Mouse (Mus musculus): ENCODE measurements around the gene Ccdc126. TPM values are rescaled to one million over a fixed set of nuclear protein-coding genes. Genes with fewer than 3 reads are reported as not detected.

Ccdc126 gene
- total RNA-seq, 2 experiments from 2014 or later: 10.7 to 12.0 TPM

DNA sequence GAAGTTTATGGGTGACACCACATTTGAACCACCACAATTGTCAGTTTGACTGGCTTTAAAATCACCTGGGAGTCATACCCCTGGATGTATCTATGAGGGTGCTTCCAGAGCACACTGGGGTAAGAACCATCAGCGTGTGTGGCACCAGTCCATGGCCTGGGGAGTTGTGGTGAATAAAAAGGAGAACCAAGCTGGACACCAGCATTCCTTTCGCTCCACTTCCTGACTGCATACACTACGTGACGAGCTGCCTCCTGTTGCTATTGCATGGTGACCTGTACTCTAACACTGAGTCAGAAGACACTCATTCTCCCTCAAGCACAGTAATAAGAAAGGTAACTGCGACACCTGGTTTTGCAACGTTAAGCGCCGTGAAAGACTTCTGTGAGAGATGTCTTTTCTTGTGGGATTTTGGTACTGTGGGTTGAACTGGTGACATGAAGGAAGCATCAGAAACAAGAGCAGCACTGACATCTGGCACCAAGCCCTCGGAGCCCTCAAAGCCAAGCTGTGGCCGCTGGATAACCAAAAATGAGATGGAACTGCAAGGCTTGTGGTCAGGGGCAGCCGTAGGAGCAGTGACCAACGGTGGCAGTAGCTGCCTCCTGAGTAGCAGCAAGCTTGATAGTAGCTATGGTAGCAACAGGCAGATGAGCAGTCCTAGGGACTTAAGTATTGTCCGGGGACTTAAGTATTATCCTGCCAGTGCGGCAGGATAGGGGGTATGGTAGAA, 24.8 kb downstream of the Ccdc126 start:
- DNase-seq (ENCODE audit: low spot score in 2 of 2): no peak

DNA sequence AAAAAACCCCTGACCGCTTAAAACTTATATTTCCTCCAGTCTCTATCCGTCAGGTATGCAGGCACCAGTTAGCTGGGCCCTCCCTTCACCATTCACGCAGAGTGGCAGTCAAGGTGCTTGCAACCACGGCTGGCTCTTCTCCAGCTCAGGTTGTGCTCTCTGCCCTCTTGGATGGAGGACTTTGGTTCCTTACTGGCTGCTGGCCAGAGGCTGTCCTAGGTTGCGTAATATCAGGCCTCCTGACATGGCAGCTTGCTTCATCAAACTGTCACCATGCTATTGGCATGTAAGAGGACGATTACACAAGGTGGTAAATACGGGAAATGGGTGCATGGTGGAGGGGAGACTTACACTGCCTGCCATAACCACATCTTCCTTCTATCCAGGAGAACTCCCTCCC, 30.8 kb downstream of the Ccdc126 start:
- no peak for DNase-seq (ENCODE audit: low spot score in 2 of 2)

DNA sequence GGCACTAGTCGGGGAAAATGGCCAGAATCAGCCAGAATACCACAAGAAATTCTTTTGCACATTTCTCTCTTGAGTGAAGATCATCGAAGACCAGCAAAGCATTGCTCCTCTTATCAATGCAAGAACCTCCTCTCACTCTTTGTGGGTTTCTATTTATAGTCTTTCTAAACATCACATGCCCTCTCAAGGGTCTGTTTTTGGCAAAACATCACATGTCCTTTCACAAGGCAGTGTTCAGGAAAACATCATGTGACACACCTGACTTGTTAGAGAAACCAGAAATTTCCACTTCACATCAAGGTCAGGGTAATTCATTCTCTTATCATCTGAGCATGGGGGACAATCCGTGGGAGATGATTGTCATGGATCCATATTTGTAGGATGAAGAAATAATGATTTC, 35.5 kb downstream of the Ccdc126 start:
- no peak for DNase-seq (ENCODE audit: low spot score in 2 of 2)

GRCm38 (mm10) chr6:49355171-49355570, 36.1 kb downstream of the Ccdc126 start:
- no peak for DNase-seq (ENCODE audit: low spot score in 2 of 2)

- no peak for DNase-seq (ENCODE audit: low spot score in 2 of 2)
Observed at GRCm38 (mm10) chr6:49360420-49360819, 41.3 kb downstream of the Ccdc126 start.

- peak; percentile 42 to 57 for DNase-seq (ENCODE audit: low spot score in 2 of 2)
Observed at GRCm38 (mm10) chr6:49367159-49368054, 48.3 kb downstream of the Ccdc126 start, which contains the start of gene Fam221a. Fam221a (plus strand) TSS chr6:49367739.

- no peak for DNase-seq (ENCODE audit: low spot score in 2 of 2)
Observed at GRCm38 (mm10) chr6:49368212-49368611, 49.1 kb downstream of the Ccdc126 start.

DNA sequence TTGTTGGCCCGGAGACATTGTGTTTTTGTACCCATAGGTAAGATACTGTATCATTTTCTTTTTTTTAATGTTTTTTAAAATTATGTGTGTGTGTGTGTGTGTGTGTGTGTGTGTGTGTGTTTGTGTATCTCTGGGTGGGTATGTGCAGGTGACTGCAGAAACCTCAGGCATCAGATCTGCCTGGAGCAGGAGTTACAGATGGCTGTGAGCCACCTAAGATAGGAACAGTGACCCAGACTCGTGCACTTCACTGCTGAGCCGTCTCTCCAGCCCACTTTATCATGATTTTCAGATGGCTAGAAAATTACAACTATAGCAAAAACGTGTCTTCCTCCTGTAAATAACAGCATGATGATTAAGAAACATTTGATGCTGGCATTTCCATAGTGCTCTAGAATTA, 53.6 kb downstream of the Ccdc126 start:
- no peak for DNase-seq (ENCODE audit: low spot score in 2 of 2)

DNA sequence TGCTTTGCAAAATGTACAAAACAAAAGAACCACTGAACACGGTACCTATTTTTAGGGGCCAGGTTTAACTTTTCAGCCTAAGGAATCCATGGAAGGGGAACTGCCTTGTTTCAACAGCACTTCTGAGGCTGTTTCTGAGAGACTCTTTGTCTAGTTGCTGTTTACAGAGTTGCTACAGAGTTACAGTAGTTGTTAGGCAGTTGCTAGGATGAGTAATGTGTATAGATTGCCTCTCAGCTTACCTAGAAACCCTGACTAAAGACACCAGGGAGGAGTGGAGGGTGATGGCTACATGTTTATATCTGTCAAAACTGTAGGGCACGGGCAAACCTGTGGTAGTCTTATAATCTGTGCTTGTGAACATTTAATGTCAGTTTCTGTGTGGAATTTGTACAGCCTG, 54.9 kb downstream of the Ccdc126 start:
- no peak for DNase-seq (ENCODE audit: low spot score in 2 of 2)

DNA sequence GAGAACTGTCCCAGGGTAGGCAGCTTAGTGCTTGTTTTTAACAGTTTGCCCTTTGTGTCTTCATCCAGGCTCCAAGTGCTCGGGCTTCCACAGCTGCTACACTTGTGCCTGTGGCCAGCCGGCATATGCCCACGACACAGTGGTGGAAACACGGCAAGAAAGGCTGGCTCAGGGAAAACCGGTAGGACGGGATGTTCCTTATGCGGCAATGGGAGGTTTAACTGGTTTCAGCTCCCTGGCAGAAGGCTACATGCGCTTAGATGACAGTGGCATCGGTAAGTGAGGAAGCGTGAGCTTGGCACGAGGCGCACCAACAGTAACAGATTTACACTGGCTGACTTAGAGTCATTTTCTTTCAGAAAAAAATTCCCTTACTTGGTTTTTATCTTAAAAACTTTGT, 59.3 kb downstream of the Ccdc126 start:
- DNase-seq (ENCODE audit: low spot score in 2 of 2): no peak

Other genes starting within 250 kb of the Ccdc126 start
- gene Malsu1, start 245.5 kb upstream of the Ccdc126 start, total RNA-seq (2021): 10 to 100 TPM; 18.8 to 25.0 TPM
- gene Igf2bp3, start 104.3 kb upstream of the Ccdc126 start, total RNA-seq (2021): not detected
- 10 to 100 TPM; 79.8 to 85.1 TPM for gene Tra2a, start 55.2 kb upstream of the Ccdc126 start, total RNA-seq (2021)
- 1 to 10 TPM; 1.7 to 2.0 TPM for gene Fam221a, start 48.5 kb downstream of the Ccdc126 start, total RNA-seq (2021)
- gene Stk31, start 76.3 kb downstream of the Ccdc126 start, total RNA-seq (2021): 1 to 10 TPM; 1.3 to 1.7 TPM

All from layer of hippocampus, adult 18-20 months (tissue).